8 mouse cellular contexts compared by ENCODE assay signal in the genomic region with DNA sequence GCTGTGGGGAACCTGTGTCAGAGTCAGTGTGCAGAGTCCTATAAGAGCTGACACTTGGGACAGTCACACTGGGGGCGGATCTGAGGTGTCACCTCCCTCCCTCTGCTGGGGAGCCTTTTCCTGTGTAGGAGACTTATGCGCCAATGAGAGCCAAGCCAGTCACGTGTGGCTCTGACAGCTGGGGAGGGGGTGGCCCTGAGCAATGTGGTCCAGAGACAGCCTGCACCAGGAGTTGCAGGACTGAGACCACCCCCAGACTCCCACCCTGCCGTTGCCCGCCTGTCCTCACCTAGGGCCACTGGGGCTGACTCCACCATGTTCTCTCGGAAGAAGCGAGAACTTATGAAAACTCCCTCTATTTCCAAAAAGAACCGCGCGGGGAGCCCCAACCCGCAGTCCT. TPM values are rescaled to one million over a fixed set of nuclear protein-coding genes. Genes with fewer than 3 reads are reported as not detected.
A peak's percentile ranks its signal among the peaks of the same experiment; 100 is the strongest.
DNase-seq lines count a peak whose midpoint lies in the region; ATAC-seq and TF ChIP-seq lines count a peak whose summit lies in the region.

A gene (plus strand): TSS at position 143 of the 400 bp plus-strand sequence.

- peak; percentile 36 for DNase-seq in adrenal gland, adult 2 months
- no peak for DNase-seq in adrenal gland, adult 8-10 months
- DNase-seq in c-Kit-positive CD71-positive TER-119-negative erythroid progenitor cells, embryonic 14.5 days (ENCODE audit: low read depth) = peak; percentile 77
- DNase-seq in cerebellum, postnatal 36 days = no peak
- DNase-seq in cerebellum, adult 2 months = no peak
- DNase-seq in forebrain, embryonic 11.5 days (ENCODE audit: low spot score) = no peak

- peaks cover 68% of the 10 kb centered on the region for H3K4me1 ChIP-seq in liver, embryonic 12.5 days
- H3K4me1 ChIP-seq in small intestine, adult 2 months (ENCODE audit: control insufficient read depth, insufficient read depth, insufficient read length, low read length) = peaks cover 20% of the 10 kb centered on the region
- no peaks in the 10 kb centered on the region for H3K4me1 ChIP-seq in cerebellum, adult 2 months (ENCODE audit: control insufficient read depth, insufficient read depth, low read length)
- peaks cover 5% of the 10 kb centered on the region; the same call in 1 of the 2 replicates for H3K4me1 ChIP-seq in forebrain, embryonic 11.5 days (replicated peaks; ENCODE audit: control insufficient read depth, insufficient read depth, low read length)

- peak within 1 kb of the TSS; percentile 85 for H3K27ac ChIP-seq in liver, embryonic 12.5 days
- peak within 1 kb of the TSS; percentile 93 for H3K27ac ChIP-seq in small intestine, adult 2 months (ENCODE audit: insufficient read depth, low read depth, low read length)
- no peak within 1 kb of the TSS for H3K27ac ChIP-seq in cerebellum, adult 2 months (ENCODE audit: insufficient read depth, low read length)
- H3K27ac ChIP-seq in forebrain, embryonic 11.5 days (ENCODE audit: low read depth, low read length) = no peak within 1 kb of the TSS

- H3K36me3 ChIP-seq in liver, embryonic 12.5 days = peaks cover 65% of the 10 kb centered on the region
- peaks cover 5% of the 10 kb centered on the region; the same call in 1 of the 2 replicates for H3K36me3 ChIP-seq in small intestine, adult 2 months (ENCODE audit: control insufficient read depth, insufficient read depth, low read length)
- H3K36me3 ChIP-seq in forebrain, embryonic 11.5 days (ENCODE audit: control insufficient read depth, insufficient read depth, low read length) = no peaks in the 10 kb centered on the region

- H3K27me3 ChIP-seq in liver, embryonic 12.5 days (replicated peaks) = peaks cover 24% of the 10 kb centered on the region
- H3K27me3 ChIP-seq in small intestine, adult 2 months (ENCODE audit: control insufficient read depth, insufficient read depth, low read length) = no peaks in the 10 kb centered on the region
- H3K27me3 ChIP-seq in cerebellum, adult 2 months (ENCODE audit: control insufficient read depth, insufficient read depth, low read length) = no peaks in the 10 kb centered on the region
- peaks cover 33% of the 10 kb centered on the region for H3K27me3 ChIP-seq in forebrain, embryonic 11.5 days (ENCODE audit: control insufficient read depth, insufficient read depth, low read length)

- H3K9ac ChIP-seq in liver, embryonic 12.5 days = peak within 1 kb of the TSS; percentile 70
- H3K9ac ChIP-seq in forebrain, embryonic 11.5 days (ENCODE audit: low read length) = no peak within 1 kb of the TSS

- no peak for TF ChIP-seq POLR2A in small intestine, adult 2 months (IDR thresholded peaks at IDR 0.05; ENCODE audit: low read depth, low read length)
- TF ChIP-seq POLR2A in cerebellum, adult 2 months (IDR thresholded peaks at IDR 0.05; ENCODE audit: borderline replicate concordance, insufficient read depth, low read length) = no peak

- WGBS in liver, embryonic 12.5 days (ENCODE audit: insufficient replicate concordance) = 18% methylated on average over 11 of the region's 11 CpGs
- WGBS in small intestine, adult 2 months = 79% methylated on average over 11 of the region's 11 CpGs
- 68% methylated on average over 11 of the region's 11 CpGs for WGBS in cerebellum, adult 2 months
- 73% methylated on average over 11 of the region's 11 CpGs for WGBS in forebrain, embryonic 11.5 days

- peak within 1 kb of the TSS; percentile 82 for H3K4me2 ChIP-seq in liver, embryonic 12.5 days
- H3K4me2 ChIP-seq in forebrain, embryonic 11.5 days (ENCODE audit: low read depth, low read length, severe bottlenecking) = no peak within 1 kb of the TSS

- peak within 1 kb of the TSS; percentile 62 for H3K4me3 ChIP-seq in liver, embryonic 12.5 days
- peak within 1 kb of the TSS; percentile 69 for H3K4me3 ChIP-seq in small intestine, adult 2 months (ENCODE audit: low read depth, low read length)
- H3K4me3 ChIP-seq in cerebellum, adult 2 months (replicated peaks; ENCODE audit: insufficient read depth, low read depth, low read length) = no peak within 1 kb of the TSS
- H3K4me3 ChIP-seq in forebrain, embryonic 11.5 days (ENCODE audit: low read depth, low read length) = no peak within 1 kb of the TSS

- no peaks in the 10 kb centered on the region for H3K9me3 ChIP-seq in liver, embryonic 12.5 days (replicated peaks)
- H3K9me3 ChIP-seq in forebrain, embryonic 11.5 days (ENCODE audit: control insufficient read depth, low read length) = no peaks in the 10 kb centered on the region

- no peak for TF ChIP-seq CTCF in small intestine, adult 2 months (IDR thresholded peaks at IDR 0.05; ENCODE audit: extremely low read depth, insufficient read length, insufficient replicate concordance, low read depth, low read length)
- TF ChIP-seq CTCF in cerebellum, adult 2 months (IDR thresholded peaks at IDR 0.05; ENCODE audit: borderline replicate concordance, insufficient read depth, low read depth, low read length) = no peak

- peak; percentile 74 for ATAC-seq in liver, embryonic 12.5 days
- no peak for ATAC-seq in forebrain, embryonic 11.5 days (replicated peaks; ENCODE audit: low FRiP score)

RNA-seq across cellular contexts. Expression of the gene that starts here (rescaled TPM):
- total RNA-seq in adrenal gland, adult 2 months (2021) = 1 to 10 TPM; 3.9 to 6.7 TPM
- polyA plus RNA-seq in adrenal gland, adult 2 months (2012; rRNA removed) = 11.0 and 14.6 TPM in 2 replicates
- total RNA-seq in adrenal gland, adult 8-10 months (2022) = 10 to 100 TPM in 2 of 4 experiments, 1 to 10 TPM in 2; 6.4 to 10.6 (median 8.5) TPM
- 22.3 and 22.8 TPM in 2 replicates for polyA plus RNA-seq in liver, embryonic 12.5 days (2016; fragmentation: Nextera tagmentation; extraction: Ambion mirVana)
- polyA plus RNA-seq in small intestine, adult 2 months (2012; rRNA removed) = 23.2 and 36.8 TPM in 2 replicates
- polyA plus RNA-seq in cerebellum, adult 2 months (2012; rRNA removed) = 2.2 and 2.7 TPM in 2 replicates
- 4.6 and 4.9 TPM in 2 replicates for polyA plus RNA-seq in forebrain, embryonic 11.5 days (2014; fragmentation: Nextera tagmentation; extraction: Ambion mirVana)

Comparison
In these comparisons a context has a peak if more than half of its experiments do, and no peak if none do; other contexts are left out.
1. DNase-seq: peak in adrenal gland, adult 2 months (single experiment) and c-Kit-positive CD71-positive TER-119-negative erythroid progenitor cells, embryonic 14.5 days (single experiment); none in adrenal gland, adult 8-10 months (single experiment), cerebellum, postnatal 36 days (0 of 2), cerebellum, adult 2 months (0 of 2) and forebrain, embryonic 11.5 days (single experiment).
2. H3K27ac ChIP-seq: peak in liver, embryonic 12.5 days (single experiment) and small intestine, adult 2 months (single experiment); none in cerebellum, adult 2 months (single experiment) and forebrain, embryonic 11.5 days (single experiment).
3. H3K4me3 ChIP-seq: peak in liver, embryonic 12.5 days (single experiment) and small intestine, adult 2 months (single experiment); none in cerebellum, adult 2 months (single experiment) and forebrain, embryonic 11.5 days (single experiment).